Mouse (Mus musculus) G1E (cell line): ENCODE results near the gene Map2k7. TPM values are rescaled to one million over a fixed set of nuclear protein-coding genes. Genes with fewer than 3 reads are reported as not detected.

Experiments
- ATAC-seq: 2 replicates; pipeline ENCODE4 v1.8.0; 2016; ENCODE audit warnings: mild to moderate bottlenecking; ENCODE audit not compliant: insufficient number of reproducible peaks, poor library complexity, low FRiP score, severe bottlenecking; ENCODE audit errors: extremely low read depth
- DNase-seq: peaks from one replicate; pipeline ENCODE4 v3.0.0; 2012; ENCODE audit warnings: low spot score
- H3K27me3 ChIP-seq: 2 replicates; pipeline ENCODE4 v1.6.1; 2012; ENCODE audit warnings: mild to moderate bottlenecking, low read length, inconsistent platforms; ENCODE audit not compliant: insufficient read depth
- H3K36me3 ChIP-seq: replicated peaks from 2 replicates; pipeline ENCODE3; 2012; ENCODE audit warnings: mild to moderate bottlenecking, inconsistent platforms
- H3K4me1 ChIP-seq: 2 replicates; pipeline ENCODE4 v1.6.1; 2012; ENCODE audit warnings: low read depth, low read length, inconsistent platforms, mixed read lengths; ENCODE audit not compliant: insufficient read depth
- H3K4me3 ChIP-seq: 2 replicates; pipeline ENCODE4 v1.5.1; 2012; ENCODE audit warnings: low read depth, mild to moderate bottlenecking, inconsistent platforms, low read length, moderate library complexity, mixed read lengths
- H3K9me3 ChIP-seq: replicated peaks from 2 replicates; pipeline ENCODE4 v1.6.1; 2012; ENCODE audit warnings: inconsistent platforms
- CTCF ChIP-seq: IDR thresholded peaks from 2 replicates; pipeline ENCODE4 v1.5.1; 2012; ENCODE audit warnings: low read depth, low read length, inconsistent platforms, mixed read lengths
- GATA1 ChIP-seq: IDR thresholded peaks from 2 replicates; pipeline ENCODE4 v1.6.1; 2012; ENCODE audit warnings: borderline replicate concordance, low read length, inconsistent platforms, mixed read lengths
- GATA2 ChIP-seq: IDR thresholded peaks from 2 replicates; pipeline ENCODE4 v1.6.1; 2012; ENCODE audit warnings: low read depth, low read length, inconsistent platforms, borderline replicate concordance
- POLR2AphosphoS5 ChIP-seq: IDR thresholded peaks from 2 replicates; pipeline ENCODE4 v1.6.1; 2012; ENCODE audit warnings: low read depth, low read length, inconsistent platforms; ENCODE audit not compliant: insufficient replicate concordance
- TAL1 ChIP-seq: conservative IDR thresholded peaks from 2 replicates; pipeline ENCODE4 v1.6.1; 2012; ENCODE audit warnings: low read depth, low read length, inconsistent platforms, mixed read lengths
- polyA plus RNA-seq: library from polyadenylated mRNA; stranded (reverse); fragments of >175 nt; gene quantifications from 2 replicates; pipeline ENCODE4 v1.2.3, GENCODE M21; 2012
- total RNA-seq, 2 experiments: library from RNA; stranded (forward) in 1 of 2; stranded (reverse) in 1 of 2; fragments of 200-1000 nt in 1 of 2; fragments of >200 nt in 1 of 2; fragmentation: Nextera tagmentation in 1 of 2; gene quantifications; 2 replicates each; pipeline ENCODE4 v1.2.3; 2014 to 2017

The Map2k7 gene
- total and polyA plus RNA-seq, 3 experiments = 32.1 to 151 (median 35.3) TPM

DNA sequence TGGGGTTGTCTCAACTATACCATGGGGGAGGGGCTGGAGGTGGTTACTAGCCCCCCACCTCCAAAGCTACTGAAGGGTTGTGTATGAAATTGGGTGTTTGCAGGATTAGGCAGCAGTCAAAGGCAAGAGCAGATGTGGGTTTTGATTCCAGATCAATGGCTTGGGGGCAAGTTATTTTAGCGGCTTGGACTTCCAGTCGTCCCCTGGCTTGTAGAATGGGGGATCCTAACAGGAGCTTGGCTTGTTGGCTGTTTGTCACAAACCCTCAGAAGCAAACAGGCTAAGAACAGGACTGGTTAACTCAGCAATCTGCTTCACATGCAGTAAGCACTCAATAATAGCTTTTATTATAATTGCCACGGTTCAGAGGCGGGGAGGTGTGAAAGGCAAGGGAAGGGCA is 18.8 kb downstream of the Map2k7 start:
- Histone ChIP-seq H3K36me3 (peaks cover 77% of the 10 kb centered on the region), H3K9me3 (no peaks in the 10 kb centered on the region), H3K4me1 (peaks cover 46% of the 10 kb centered on the region), H3K27me3 (no peaks in the 10 kb centered on the region), H3K4me3 (no peak overlapping the region)
- TF ChIP-seq CTCF (no peak), TAL1 (no peak), GATA1 (no peak), GATA2 (no peak), POLR2AphosphoS5 (no peak)
- no peak for ATAC-seq
- no peak for DNase-seq

DNA sequence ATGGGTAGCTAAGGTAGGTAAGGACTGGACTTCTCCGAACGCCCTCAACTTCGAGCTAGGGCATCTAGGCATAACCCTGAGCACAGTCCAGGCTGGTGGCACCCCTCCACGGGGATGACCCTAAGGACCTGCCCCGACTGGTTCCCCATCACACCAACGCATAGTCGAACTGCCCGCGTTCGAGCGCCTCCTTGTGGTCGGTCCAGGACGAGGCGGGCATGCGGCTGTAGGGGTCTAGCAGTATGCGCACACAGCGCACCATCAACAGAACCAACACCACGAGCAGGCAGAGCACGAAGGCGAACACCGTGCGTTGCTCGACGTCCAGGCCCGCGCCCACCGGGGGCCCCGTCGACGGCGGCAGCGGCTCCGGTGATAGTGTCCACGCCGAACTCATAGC is 19.7 kb downstream of the Map2k7 start:
- Histone ChIP-seq H3K4me1 (peaks cover 42% of the 10 kb centered on the region), H3K36me3 (peaks cover 86% of the 10 kb centered on the region)
- TF ChIP-seq CTCF (peak; percentile 90), GATA1 (no peak)

DNA sequence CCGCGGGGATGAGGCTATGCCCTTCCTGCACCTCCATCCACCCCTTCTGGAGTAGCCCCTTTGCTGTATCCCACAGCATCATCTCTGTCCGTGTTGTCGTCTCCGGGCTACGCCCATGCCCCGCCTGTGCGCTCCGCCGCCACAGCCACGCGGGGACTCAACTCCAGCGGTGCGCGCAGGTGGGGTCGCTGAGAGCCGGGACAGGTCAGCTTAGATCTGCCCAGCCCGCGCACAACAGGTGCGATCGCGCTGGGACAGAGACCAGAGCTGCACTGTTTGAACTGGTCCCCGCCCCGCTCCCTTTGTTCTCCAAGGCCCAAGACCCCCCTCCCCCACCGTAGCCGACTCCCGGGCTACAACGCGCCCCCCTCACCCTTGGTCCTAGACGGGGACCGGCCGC is 20.1 kb downstream of the Map2k7 start:
- peaks cover 90% of the 10 kb centered on the region for H3K36me3 ChIP-seq
- DNase-seq = peak; percentile 27
- H3K4me3 ChIP-seq = peak overlapping the region; percentile 73
- H3K9me3 ChIP-seq = no peaks in the 10 kb centered on the region
- no peak for ATAC-seq
- no peaks in the 10 kb centered on the region for H3K27me3 ChIP-seq
- TF ChIP-seq TAL1 (no peak), GATA1 (no peak), GATA2 (no peak), CTCF (no peak), POLR2AphosphoS5 (no peak)
- H3K4me1 ChIP-seq = peaks cover 39% of the 10 kb centered on the region

More for the DNA sequence above, 19.7 kb downstream of the Map2k7 start:
- Histone ChIP-seq H3K4me3 (peak overlapping the region; percentile 73), H3K9me3 (no peaks in the 10 kb centered on the region), H3K27me3 (no peaks in the 10 kb centered on the region)
- DNase-seq (peak; percentile 53), ATAC-seq (peak; percentile 25; the same call in 1 of the 2 replicates)

DNA sequence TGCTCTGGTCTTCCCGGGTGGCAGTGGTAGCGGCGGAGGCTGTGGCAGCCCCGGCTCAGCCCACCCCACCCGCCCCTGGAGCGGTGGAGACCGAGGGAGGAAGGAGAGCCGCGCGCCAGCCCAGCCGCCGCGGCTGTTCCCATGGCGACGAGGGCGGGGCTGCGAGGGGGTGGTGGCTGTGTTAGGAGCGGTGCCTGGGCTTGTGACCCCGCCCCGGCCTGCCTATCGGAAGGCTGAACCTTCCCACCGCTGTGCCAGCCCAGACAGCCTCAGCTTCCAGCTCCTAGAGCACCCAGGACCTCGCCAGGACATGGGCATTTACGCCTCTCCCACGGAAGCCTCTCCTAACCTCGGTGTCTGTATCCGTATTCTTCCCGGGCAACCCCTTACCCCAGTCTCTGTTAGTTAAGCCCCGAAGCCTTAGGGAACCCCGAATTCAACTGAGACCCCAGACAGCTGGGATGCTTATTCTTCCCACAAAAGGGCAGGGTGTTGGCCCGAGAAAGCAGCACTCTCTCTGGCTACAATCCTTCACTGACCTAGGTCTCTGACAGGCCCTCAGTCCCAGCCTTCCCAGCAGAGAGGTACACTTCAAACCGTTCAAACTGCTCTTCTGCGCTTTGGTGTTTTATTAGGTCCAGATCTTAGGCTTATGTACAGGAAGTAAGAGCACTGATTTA is 20.7 kb downstream of the Map2k7 start, which contains the start of gene Ctxn1:
Gene Ctxn1, minus strand, starts transcription at position 150 of the 680 bp plus-strand sequence.
- H3K27me3 ChIP-seq = no peaks in the 10 kb centered on the region
- H3K9me3 ChIP-seq = no peaks in the 10 kb centered on the region
- ATAC-seq (peak; percentile 93), DNase-seq (peak; percentile 87)
- peaks cover 34% of the 10 kb centered on the region for H3K4me1 ChIP-seq
- TF ChIP-seq CTCF (no peak), POLR2AphosphoS5 (no peak), TAL1 (no peak)
- peak within 1 kb of the TSS; percentile 73 for H3K4me3 ChIP-seq
- peaks cover 93% of the 10 kb centered on the region for H3K36me3 ChIP-seq

DNA sequence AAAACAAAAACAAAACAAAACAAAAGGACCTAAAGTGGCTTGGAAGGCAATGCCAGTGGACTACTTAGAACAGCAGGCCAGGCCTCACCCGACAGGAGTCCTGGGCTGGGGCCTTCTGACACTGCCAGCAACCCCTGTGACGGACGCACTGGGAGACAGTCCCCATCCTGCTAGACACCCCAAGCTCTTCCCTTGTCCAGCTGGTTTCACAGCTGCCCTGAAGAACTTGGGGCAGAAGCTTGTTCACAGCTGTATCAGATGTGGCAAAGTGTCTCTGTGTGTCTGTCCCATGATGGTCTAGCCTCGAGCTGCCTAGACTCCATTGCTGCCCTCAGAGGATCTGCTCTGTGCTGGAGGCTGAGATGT is 21.2 kb downstream of the Map2k7 start:
- no peaks in the 10 kb centered on the region for H3K27me3 ChIP-seq
- ATAC-seq (no peak), DNase-seq (no peak)
- TF ChIP-seq GATA1 = no peak
- no peak for TF ChIP-seq GATA2
- TF ChIP-seq CTCF = no peak
- no peak for TF ChIP-seq POLR2AphosphoS5
- TF ChIP-seq TAL1 = no peak
- peaks cover 32% of the 10 kb centered on the region for H3K4me1 ChIP-seq
- no peaks in the 10 kb centered on the region for H3K9me3 ChIP-seq
- H3K4me3 ChIP-seq = no peak overlapping the region; the same call in 1 of the 2 replicates
- H3K36me3 ChIP-seq = peaks cover 93% of the 10 kb centered on the region

DNA sequence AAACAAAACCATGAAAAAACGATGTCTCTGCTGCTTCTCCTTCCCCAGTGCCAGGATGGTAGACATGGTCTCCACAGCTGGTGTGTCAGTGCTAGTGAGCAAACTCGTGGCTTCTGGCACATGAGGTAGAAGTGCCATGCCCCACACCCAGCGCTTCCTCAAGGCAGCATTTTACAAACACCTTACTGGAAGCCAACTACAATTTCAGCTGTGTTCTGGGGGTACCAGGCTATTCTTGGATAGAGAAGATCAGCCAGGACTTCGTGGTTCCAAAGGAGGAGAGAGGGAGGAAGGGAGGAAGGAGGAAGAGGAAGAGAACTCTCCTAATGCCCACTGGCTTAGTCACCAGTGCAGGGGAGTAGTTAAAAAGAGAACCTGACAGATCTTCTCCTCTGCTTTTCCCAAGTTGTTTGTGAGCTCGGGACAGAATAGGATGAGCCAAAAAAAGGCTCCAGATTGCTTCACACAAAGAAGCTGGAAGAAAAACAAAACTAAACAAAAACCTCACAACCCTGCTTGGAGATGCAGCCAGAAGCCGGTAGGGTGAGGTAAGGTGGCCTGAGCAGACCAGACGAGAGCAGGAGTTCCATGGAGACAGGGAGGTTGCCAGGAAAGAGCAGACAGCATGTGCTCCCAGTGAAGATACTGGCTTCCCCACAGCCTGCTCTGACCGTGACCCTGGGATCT is 24.7 kb downstream of the Map2k7 start:
- Histone ChIP-seq H3K9me3 (no peaks in the 10 kb centered on the region), H3K4me1 (peaks cover 27% of the 10 kb centered on the region), H3K27me3 (no peaks in the 10 kb centered on the region), H3K36me3 (peaks cover 93% of the 10 kb centered on the region), H3K4me3 (no peak overlapping the region)
- TF ChIP-seq CTCF (no peak), GATA1 (no peak), TAL1 (no peak), GATA2 (no peak), POLR2AphosphoS5 (no peak)
- DNase-seq (no peak), ATAC-seq (no peak)
